Mouse (Mus musculus): ENCODE measurements around the gene Nrxn3. TPM values are rescaled to one million over a fixed set of nuclear protein-coding genes. Genes with fewer than 3 reads are reported as not detected.

Gene Nrxn3
- polyA plus RNA-seq, 1 experiment from 2014 or later = 5.0 TPM

DNA sequence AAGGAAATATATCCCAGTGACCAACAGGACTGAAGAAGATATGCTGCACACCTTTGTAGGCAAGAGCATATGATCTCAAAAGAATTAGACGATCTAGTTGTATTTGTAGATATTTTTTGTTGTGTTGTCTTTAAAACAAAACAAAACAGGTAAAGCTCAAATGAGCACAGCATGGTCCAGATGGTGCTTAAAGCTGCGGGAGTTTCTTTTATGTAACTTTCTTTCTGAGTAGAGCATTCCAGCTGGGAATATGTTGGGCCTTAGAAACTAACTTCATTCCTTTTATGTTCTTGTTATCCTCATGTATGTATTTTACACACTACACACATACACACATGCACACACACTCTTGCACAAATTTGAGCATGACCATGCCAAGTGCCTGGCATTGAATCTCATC lies 1545.4 kb downstream of the Nrxn3 start:
- no peak overlapping the region for H3K4me3 ChIP-seq (ENCODE audit: low read depth, low read length)
- no peak overlapping the region for H3K4me2 ChIP-seq (ENCODE audit: low read length)
- H3K27ac ChIP-seq (ENCODE audit: low read depth) = no peak overlapping the region
- H3K36me3 ChIP-seq (ENCODE audit: control insufficient read depth, insufficient read depth, low read length) = no peaks in the 10 kb centered on the region
- no peaks in the 10 kb centered on the region for H3K4me1 ChIP-seq (replicated peaks; ENCODE audit: control insufficient read depth, insufficient read depth, low read length)
- DNase-seq (ENCODE audit: low spot score) (no peak), ATAC-seq (replicated peaks; ENCODE audit: low FRiP score, low TSS enrichment, low read depth) (no peak)
- H3K9ac ChIP-seq (ENCODE audit: low read length) = no peak overlapping the region
- no peaks in the 10 kb centered on the region for H3K9me3 ChIP-seq (ENCODE audit: control insufficient read depth, low read length)
- 92% methylated on average over 2 of the region's 2 CpGs for WGBS
- H3K27me3 ChIP-seq (replicated peaks; ENCODE audit: control insufficient read depth, insufficient read depth, low read length) = no peaks in the 10 kb centered on the region

DNA sequence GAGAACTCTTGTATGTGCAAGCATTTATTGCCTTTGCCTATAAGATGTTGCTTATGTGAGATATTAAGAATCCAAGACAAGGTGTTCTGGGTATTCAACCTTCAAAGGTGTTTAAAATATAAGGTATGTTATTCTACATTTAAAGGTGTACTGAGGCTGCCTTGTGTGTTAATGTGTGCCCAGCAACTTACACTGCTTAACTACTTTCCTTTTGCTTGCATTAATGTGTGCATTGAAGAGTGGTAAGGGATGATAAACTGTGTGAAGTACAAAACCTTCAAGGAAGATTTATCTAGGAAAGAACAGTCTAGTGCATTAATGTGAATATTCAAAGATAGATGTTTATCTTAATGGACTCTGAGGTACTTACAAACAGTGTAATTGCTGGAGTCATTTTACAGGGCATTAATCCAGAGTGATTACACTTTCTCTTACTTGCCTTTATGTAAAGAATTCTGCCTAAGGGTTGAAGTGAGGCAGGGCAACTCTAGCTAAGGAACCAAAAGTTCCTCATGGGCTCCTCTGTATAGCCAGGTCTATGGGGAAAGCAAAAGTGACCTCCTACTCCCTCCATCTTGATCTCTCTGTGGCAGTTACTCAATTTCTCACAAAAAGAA lies 1548.2 kb downstream of the Nrxn3 start:
- H3K9ac ChIP-seq (ENCODE audit: low read length) = no peak overlapping the region
- no peak for ATAC-seq (replicated peaks; ENCODE audit: low FRiP score, low TSS enrichment, low read depth)
- H3K4me3 ChIP-seq (ENCODE audit: low read depth, low read length) = no peak overlapping the region
- H3K27me3 ChIP-seq (replicated peaks; ENCODE audit: control insufficient read depth, insufficient read depth, low read length) = no peaks in the 10 kb centered on the region
- H3K4me1 ChIP-seq (replicated peaks; ENCODE audit: control insufficient read depth, insufficient read depth, low read length) = no peaks in the 10 kb centered on the region
- no peak overlapping the region for H3K27ac ChIP-seq (ENCODE audit: low read depth)
- H3K9me3 ChIP-seq (ENCODE audit: control insufficient read depth, low read length) = no peaks in the 10 kb centered on the region
- H3K4me2 ChIP-seq (ENCODE audit: low read length) = no peak overlapping the region
- DNase-seq (ENCODE audit: low spot score) = no peak
- H3K36me3 ChIP-seq (ENCODE audit: control insufficient read depth, insufficient read depth, low read length) = no peaks in the 10 kb centered on the region

DNA sequence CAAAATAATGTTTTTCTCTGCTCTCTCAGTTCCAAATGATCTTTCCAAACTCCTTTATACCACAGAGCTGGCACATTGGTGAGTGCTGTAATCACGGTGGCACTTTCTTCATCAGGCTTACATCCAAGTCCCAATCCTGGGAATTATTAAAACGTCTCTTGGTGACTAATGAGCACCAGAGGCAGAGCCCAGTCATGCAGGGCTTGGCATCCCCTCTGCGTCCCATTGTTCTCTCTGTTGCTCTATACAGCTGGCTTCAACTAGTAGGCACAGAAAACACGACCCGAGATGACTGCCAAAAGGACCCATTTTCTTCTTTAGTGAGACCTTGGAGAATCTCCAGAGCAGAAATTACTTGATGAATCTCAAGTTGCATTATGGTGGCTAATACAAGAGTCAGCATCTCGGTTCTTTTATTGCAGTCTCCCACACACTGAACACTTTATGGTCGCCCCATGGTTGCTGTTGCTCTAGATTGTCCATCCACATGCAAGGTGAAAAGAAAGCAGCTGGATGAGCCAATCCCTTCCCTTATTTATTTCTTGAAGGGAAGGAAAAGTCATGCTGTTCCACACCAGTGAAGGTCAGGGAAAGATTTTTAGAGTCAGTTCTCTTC lies 1552.1 kb downstream of the Nrxn3 start:
- Histone ChIP-seq H3K4me2 (ENCODE audit: low read length) (no peak overlapping the region), H3K27ac (ENCODE audit: low read depth) (no peak overlapping the region), H3K36me3 (ENCODE audit: control insufficient read depth, insufficient read depth, low read length) (no peaks in the 10 kb centered on the region), H3K4me1 (replicated peaks; ENCODE audit: control insufficient read depth, insufficient read depth, low read length) (no peaks in the 10 kb centered on the region), H3K27me3 (replicated peaks; ENCODE audit: control insufficient read depth, insufficient read depth, low read length) (no peaks in the 10 kb centered on the region), H3K9ac (ENCODE audit: low read length) (no peak overlapping the region), H3K4me3 (ENCODE audit: low read depth, low read length) (no peak overlapping the region), H3K9me3 (ENCODE audit: control insufficient read depth, low read length) (no peaks in the 10 kb centered on the region)
- WGBS = 84% methylated on average over 7 of the region's 7 CpGs
- ATAC-seq (replicated peaks; ENCODE audit: low FRiP score, low TSS enrichment, low read depth) (no peak), DNase-seq (ENCODE audit: low spot score) (no peak)

DNA sequence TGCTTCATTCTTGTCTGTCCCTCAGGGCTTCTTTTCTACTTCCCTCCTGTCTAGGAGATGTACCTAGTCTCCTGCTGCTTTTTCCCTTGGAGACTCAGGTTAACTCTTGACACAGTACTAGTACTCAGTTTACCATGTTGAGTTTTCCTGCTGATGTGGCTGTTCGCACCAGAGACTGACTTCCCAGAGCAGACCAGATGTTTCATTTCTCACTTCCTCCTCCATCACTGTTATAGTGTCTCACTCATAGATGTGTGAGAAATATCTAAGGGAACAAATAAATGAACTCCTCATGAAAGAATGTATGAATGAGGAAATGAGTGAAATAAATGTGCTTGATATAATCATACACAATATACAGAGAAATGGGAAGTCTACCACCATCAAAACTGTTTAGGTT lies 1558.6 kb downstream of the Nrxn3 start:
- WGBS = 75% methylated on average over 1 of the region's 1 CpGs
- Histone ChIP-seq H3K4me1 (replicated peaks; ENCODE audit: control insufficient read depth, insufficient read depth, low read length) (no peaks in the 10 kb centered on the region), H3K4me3 (ENCODE audit: low read depth, low read length) (no peak overlapping the region), H3K27me3 (replicated peaks; ENCODE audit: control insufficient read depth, insufficient read depth, low read length) (no peaks in the 10 kb centered on the region), H3K4me2 (ENCODE audit: low read length) (no peak overlapping the region), H3K36me3 (ENCODE audit: control insufficient read depth, insufficient read depth, low read length) (no peaks in the 10 kb centered on the region), H3K9me3 (ENCODE audit: control insufficient read depth, low read length) (no peaks in the 10 kb centered on the region), H3K27ac (ENCODE audit: low read depth) (no peak overlapping the region), H3K9ac (ENCODE audit: low read length) (no peak overlapping the region)
- DNase-seq (ENCODE audit: low spot score) (no peak), ATAC-seq (replicated peaks; ENCODE audit: low FRiP score, low TSS enrichment, low read depth) (no peak)

DNA sequence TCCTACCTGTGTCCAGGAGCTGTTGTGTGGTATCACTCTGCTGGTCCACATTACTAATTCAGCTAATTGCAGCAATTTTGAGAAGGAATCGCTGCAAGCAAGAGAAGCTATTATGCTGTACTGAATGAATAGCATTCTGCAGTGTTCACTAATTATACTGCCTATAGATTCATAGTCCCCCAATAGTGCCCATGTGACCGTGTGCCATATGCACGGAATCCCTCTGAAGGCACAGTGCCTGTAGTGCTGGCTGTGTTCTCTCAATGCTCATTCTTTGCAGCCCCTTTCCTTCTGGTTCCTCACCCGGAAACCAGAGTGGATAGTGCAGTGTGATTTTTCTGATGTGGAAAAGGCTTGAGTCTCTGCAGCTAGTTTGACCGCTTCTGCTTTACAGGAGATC lies 1560.3 kb downstream of the Nrxn3 start:
- H3K9me3 ChIP-seq (ENCODE audit: control insufficient read depth, low read length) = no peaks in the 10 kb centered on the region
- DNase-seq (ENCODE audit: low spot score) (no peak), ATAC-seq (replicated peaks; ENCODE audit: low FRiP score, low TSS enrichment, low read depth) (no peak)
- H3K4me3 ChIP-seq (ENCODE audit: low read depth, low read length) = no peak overlapping the region
- H3K9ac ChIP-seq (ENCODE audit: low read length) = no peak overlapping the region
- H3K4me1 ChIP-seq (replicated peaks; ENCODE audit: control insufficient read depth, insufficient read depth, low read length) = no peaks in the 10 kb centered on the region
- H3K36me3 ChIP-seq (ENCODE audit: control insufficient read depth, insufficient read depth, low read length) = no peaks in the 10 kb centered on the region
- no peak overlapping the region for H3K27ac ChIP-seq (ENCODE audit: low read depth)
- 78% methylated on average over 5 of the region's 5 CpGs for WGBS
- H3K27me3 ChIP-seq (replicated peaks; ENCODE audit: control insufficient read depth, insufficient read depth, low read length) = no peaks in the 10 kb centered on the region
- no peak overlapping the region for H3K4me2 ChIP-seq (ENCODE audit: low read length)

DNA sequence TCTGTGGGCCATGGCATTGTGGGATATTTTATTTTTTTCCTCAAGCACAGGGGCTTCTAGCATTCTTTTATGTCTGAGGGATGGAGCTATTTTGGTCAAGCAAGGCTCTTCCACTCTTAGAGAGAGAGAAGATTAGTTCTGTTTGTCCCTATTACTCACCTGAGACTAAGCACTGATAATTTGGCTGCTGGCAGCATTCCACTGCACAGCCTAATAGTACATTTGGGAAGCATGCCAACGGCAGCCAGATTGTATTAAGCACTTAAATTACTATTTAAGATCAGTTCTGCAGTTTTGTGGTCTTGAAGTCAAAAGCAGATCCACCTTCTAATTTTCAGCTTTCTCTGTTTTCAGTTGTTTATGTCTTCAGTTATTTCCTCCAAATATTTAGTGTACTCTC lies 1580.0 kb downstream of the Nrxn3 start:
- DNase-seq (ENCODE audit: low spot score) = no peak
- H3K4me3 ChIP-seq (ENCODE audit: low read depth, low read length) = no peak overlapping the region
- no peak for ATAC-seq (replicated peaks; ENCODE audit: low FRiP score, low TSS enrichment, low read depth)
- no peaks in the 10 kb centered on the region for H3K36me3 ChIP-seq (ENCODE audit: control insufficient read depth, insufficient read depth, low read length)
- no peaks in the 10 kb centered on the region for H3K4me1 ChIP-seq (replicated peaks; ENCODE audit: control insufficient read depth, insufficient read depth, low read length)
- no peak overlapping the region for H3K9ac ChIP-seq (ENCODE audit: low read length)
- H3K4me2 ChIP-seq (ENCODE audit: low read length) = no peak overlapping the region
- H3K27me3 ChIP-seq (replicated peaks; ENCODE audit: control insufficient read depth, insufficient read depth, low read length) = no peaks in the 10 kb centered on the region; the same call in 1 of the 2 replicates
- no peaks in the 10 kb centered on the region for H3K9me3 ChIP-seq (ENCODE audit: control insufficient read depth, low read length)
- H3K27ac ChIP-seq (ENCODE audit: low read depth) = no peak overlapping the region
- WGBS = 36% methylated on average over 1 of the region's 1 CpGs

DNA sequence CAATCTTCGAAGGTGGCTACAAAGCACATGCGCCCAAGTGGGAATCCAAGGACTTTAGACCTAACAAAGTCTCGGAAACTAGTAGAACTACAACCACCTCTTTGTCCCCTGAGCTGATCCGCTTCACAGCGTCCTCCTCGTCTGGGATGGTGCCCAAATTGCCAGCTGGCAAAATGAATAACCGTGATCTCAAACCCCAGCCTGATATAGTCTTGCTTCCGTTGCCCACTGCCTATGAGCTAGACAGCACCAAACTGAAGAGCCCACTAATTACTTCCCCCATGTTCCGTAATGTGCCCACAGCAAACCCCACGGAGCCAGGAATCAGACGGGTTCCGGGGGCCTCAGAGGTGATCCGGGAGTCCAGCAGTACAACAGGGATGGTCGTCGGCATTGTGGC lies 1609.1 kb downstream of the Nrxn3 start:
- DNase-seq (ENCODE audit: low spot score) = no peak
- WGBS = 94% methylated on average over 15 of the region's 15 CpGs
- no peaks in the 10 kb centered on the region for H3K9me3 ChIP-seq (ENCODE audit: control insufficient read depth, low read length)
- H3K4me3 ChIP-seq (ENCODE audit: low read depth, low read length) = no peak overlapping the region
- H3K4me2 ChIP-seq (ENCODE audit: low read length) = no peak overlapping the region
- no peaks in the 10 kb centered on the region for H3K4me1 ChIP-seq (replicated peaks; ENCODE audit: control insufficient read depth, insufficient read depth, low read length)
- H3K36me3 ChIP-seq (ENCODE audit: control insufficient read depth, insufficient read depth, low read length) = no peaks in the 10 kb centered on the region
- no peak for ATAC-seq (replicated peaks; ENCODE audit: low FRiP score, low TSS enrichment, low read depth)
- H3K9ac ChIP-seq (ENCODE audit: low read length) = no peak overlapping the region
- H3K27me3 ChIP-seq (replicated peaks; ENCODE audit: control insufficient read depth, insufficient read depth, low read length) = no peaks in the 10 kb centered on the region
- H3K27ac ChIP-seq (ENCODE audit: low read depth) = no peak overlapping the region

DNA sequence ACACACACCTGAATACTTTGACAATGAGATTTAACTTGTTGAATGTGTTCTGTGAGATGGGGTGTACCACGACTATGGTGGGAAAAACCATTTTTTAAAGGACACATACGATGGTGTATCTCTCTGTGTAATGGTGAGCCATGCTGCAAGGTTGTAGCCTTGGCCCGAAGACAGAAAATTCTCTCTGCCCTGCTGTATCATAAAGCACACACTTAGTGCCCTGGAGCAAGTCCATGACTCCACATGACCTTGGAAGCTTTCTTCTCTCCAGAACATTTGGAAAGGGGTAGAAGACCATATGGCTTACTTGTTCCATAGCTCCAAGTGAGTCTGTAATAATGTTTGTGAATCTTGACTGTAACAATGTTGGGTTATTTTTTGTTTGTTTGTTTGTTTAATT lies 1609.8 kb downstream of the Nrxn3 start:
- no peaks in the 10 kb centered on the region for H3K9me3 ChIP-seq (ENCODE audit: control insufficient read depth, low read length)
- DNase-seq (ENCODE audit: low spot score) = no peak
- no peak overlapping the region for H3K27ac ChIP-seq (ENCODE audit: low read depth)
- no peak for ATAC-seq (replicated peaks; ENCODE audit: low FRiP score, low TSS enrichment, low read depth)
- H3K4me1 ChIP-seq (replicated peaks; ENCODE audit: control insufficient read depth, insufficient read depth, low read length) = no peaks in the 10 kb centered on the region
- no peaks in the 10 kb centered on the region for H3K36me3 ChIP-seq (ENCODE audit: control insufficient read depth, insufficient read depth, low read length)
- 91% methylated on average over 3 of the region's 3 CpGs for WGBS
- H3K4me3 ChIP-seq (ENCODE audit: low read depth, low read length) = no peak overlapping the region
- H3K27me3 ChIP-seq (replicated peaks; ENCODE audit: control insufficient read depth, insufficient read depth, low read length) = no peaks in the 10 kb centered on the region
- H3K4me2 ChIP-seq (ENCODE audit: low read length) = no peak overlapping the region
- H3K9ac ChIP-seq (ENCODE audit: low read length) = no peak overlapping the region

DNA sequence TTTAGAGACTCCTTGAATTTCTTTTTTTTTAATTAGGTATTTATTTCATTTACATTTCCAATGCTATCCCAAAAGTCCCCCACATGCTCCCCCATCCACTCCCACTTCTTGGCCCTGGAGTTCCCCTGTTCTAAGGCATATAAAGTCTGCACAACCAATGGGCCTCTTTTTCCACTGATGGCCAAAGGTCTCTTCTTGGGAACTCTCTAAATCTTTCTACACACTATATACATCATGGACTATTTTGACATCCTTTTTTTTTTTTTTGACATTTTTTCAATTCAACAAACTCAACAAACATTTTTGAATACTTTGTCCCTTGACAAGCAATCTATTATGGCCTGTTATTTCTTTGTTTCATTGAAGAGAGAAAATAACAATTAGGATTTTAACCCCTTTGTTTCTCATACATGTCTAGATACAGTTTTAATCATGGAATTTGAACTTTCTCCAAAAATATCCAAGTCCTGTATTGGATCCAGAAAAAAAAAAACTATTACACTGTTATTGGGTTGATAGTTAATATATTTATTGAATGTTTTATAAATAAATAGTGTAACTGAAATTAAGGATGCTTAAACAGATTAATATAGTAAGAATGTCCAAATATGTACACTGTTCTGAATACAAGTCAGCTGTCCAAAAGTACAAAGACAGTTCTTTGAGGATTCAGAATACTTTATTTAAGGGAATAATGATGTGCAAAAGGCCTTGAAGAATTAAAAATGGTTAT lies 1615.0 kb downstream of the Nrxn3 start:
- DNase-seq (ENCODE audit: low spot score) (no peak), ATAC-seq (replicated peaks; ENCODE audit: low FRiP score, low TSS enrichment, low read depth) (no peak)
- no peak overlapping the region for H3K4me3 ChIP-seq (ENCODE audit: low read depth, low read length)
- no peak overlapping the region for H3K27ac ChIP-seq (ENCODE audit: low read depth)
- no peaks in the 10 kb centered on the region for H3K36me3 ChIP-seq (ENCODE audit: control insufficient read depth, insufficient read depth, low read length)
- no peaks in the 10 kb centered on the region for H3K27me3 ChIP-seq (replicated peaks; ENCODE audit: control insufficient read depth, insufficient read depth, low read length)
- H3K4me1 ChIP-seq (replicated peaks; ENCODE audit: control insufficient read depth, insufficient read depth, low read length) = no peaks in the 10 kb centered on the region
- H3K4me2 ChIP-seq (ENCODE audit: low read length) = no peak overlapping the region
- H3K9me3 ChIP-seq (ENCODE audit: control insufficient read depth, low read length) = no peaks in the 10 kb centered on the region
- no peak overlapping the region for H3K9ac ChIP-seq (ENCODE audit: low read length)
